Mouse (Mus musculus): ENCODE results near the gene Nutf2-ps1. TPM values are rescaled to one million over a fixed set of nuclear protein-coding genes. Genes with fewer than 3 reads are reported as not detected.
A peak's percentile ranks its signal among the peaks of the same experiment; 100 is the strongest.
"Not testable (repeated sequence)": the region's sequence is repeated elsewhere in the genome, so short reads cannot be mapped to it uniquely, and the experiment has no call there.

The Nutf2-ps1 gene
- total RNA-seq (2021): 10 to 100 TPM; 65.8 to 74.1 TPM
- 155 and 162 TPM in 2 replicates for polyA plus RNA-seq (2012; rRNA removed)
- long read RNA-seq, transcript Nutf2-ps1-201 (1 exons, 901 nt): major isoform, 19 of 19 reads
- long read RNA-seq, partial matches to known transcripts: 0 of 19 reads
- long read RNA-seq, other reads (novel, unspliced or antisense): 0 of 19 reads

GRCm38 (mm10) chr19:53588968-53589367, at the start of gene Nutf2-ps1:
Gene Nutf2-ps1 (minus strand): TSS chr19:53589068.
- DNase-seq; H3K27ac ChIP-seq; H3K4me3 ChIP-seq; H3K79me2 ChIP-seq (replicated peaks; ENCODE audit: control insufficient read depth, insufficient read depth, low read length); intact Hi-C loops (cut with DNase I); H3K27me3 ChIP-seq (ENCODE audit: control insufficient read depth, insufficient read depth, low read length); H3K9ac ChIP-seq (ENCODE audit: low read depth, low read length); H3K36me3 ChIP-seq (ENCODE audit: control insufficient read depth, insufficient read depth, low read length); H3K4me1 ChIP-seq (ENCODE audit: control insufficient read depth, insufficient read depth, low read length): not testable (repeated sequence)
- WGBS: 96% methylated on average over 7 of the region's 7 CpGs

GRCm38 (mm10) chr19:53638041-53638440, 49.2 kb upstream of the Nutf2-ps1 start:
- Histone ChIP-seq H3K27me3 (ENCODE audit: control insufficient read depth, insufficient read depth, low read length) (no peaks in the 10 kb centered on the region), H3K27ac (no peak overlapping the region), H3K4me3 (no peak overlapping the region), H3K79me2 (replicated peaks; ENCODE audit: control insufficient read depth, insufficient read depth, low read length) (no peaks in the 10 kb centered on the region), H3K36me3 (ENCODE audit: control insufficient read depth, insufficient read depth, low read length) (no peaks in the 10 kb centered on the region; the same call in 1 of the 2 replicates), H3K4me1 (ENCODE audit: control insufficient read depth, insufficient read depth, low read length) (no peaks in the 10 kb centered on the region), H3K9ac (ENCODE audit: low read depth, low read length) (no peak overlapping the region)
- TF ChIP-seq CTCF (IDR thresholded peaks at IDR 0.05): peak; percentile 58
- no peak for TF ChIP-seq EP300 (IDR thresholded peaks at IDR 0.05; ENCODE audit: insufficient read depth, low read depth, low read length)
- no peak for TF ChIP-seq POLR2A (IDR thresholded peaks at IDR 0.05; ENCODE audit: insufficient read depth, low read depth, low read length)
- intact Hi-C loops (cut with DNase I): loop anchor here (5.0 kb wide), 1 partner anchor 36 kb away; the partner anchor contains the start of gene Smc3
- no peak for DNase-seq
- 90% methylated on average over 2 of the region's 2 CpGs for WGBS

DNA sequence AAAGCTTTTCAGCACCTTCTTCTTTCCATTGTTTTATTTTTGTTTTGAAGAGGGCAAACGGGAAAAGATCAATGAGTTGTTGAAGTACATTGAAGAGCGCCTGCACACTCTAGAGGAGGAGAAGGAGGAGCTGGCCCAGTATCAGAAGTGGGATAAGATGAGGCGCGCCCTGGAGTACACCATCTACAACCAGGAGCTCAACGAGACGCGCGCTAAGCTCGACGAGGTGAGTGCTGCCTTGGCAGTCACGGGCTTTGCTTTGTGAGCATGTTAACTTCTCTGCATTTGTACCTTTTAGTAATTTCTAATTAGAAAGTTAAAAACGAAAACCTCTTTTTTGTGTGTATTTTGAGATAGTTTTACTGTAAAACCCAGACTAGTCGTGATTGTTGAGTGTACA, 32.8 kb upstream of the Nutf2-ps1 start:
- Histone ChIP-seq H3K27ac (no peak overlapping the region), H3K4me3 (no peak overlapping the region), H3K27me3 (ENCODE audit: control insufficient read depth, insufficient read depth, low read length) (no peaks in the 10 kb centered on the region), H3K4me1 (ENCODE audit: control insufficient read depth, insufficient read depth, low read length) (no peaks in the 10 kb centered on the region), H3K9ac (ENCODE audit: low read depth, low read length) (no peak overlapping the region), H3K79me2 (replicated peaks; ENCODE audit: control insufficient read depth, insufficient read depth, low read length) (peaks cover 2% of the 10 kb centered on the region; the same call in 1 of the 2 replicates), H3K36me3 (ENCODE audit: control insufficient read depth, insufficient read depth, low read length) (peaks cover 5% of the 10 kb centered on the region; the same call in 1 of the 2 replicates)
- DNase-seq: no peak
- intact Hi-C loops (cut with DNase I): no loop called here
- 88% methylated on average over 13 of the region's 13 CpGs for WGBS
- no peak for TF ChIP-seq EP300 (IDR thresholded peaks at IDR 0.05; ENCODE audit: insufficient read depth, low read depth, low read length)
- no peak for TF ChIP-seq CTCF (IDR thresholded peaks at IDR 0.05)
- TF ChIP-seq POLR2A (IDR thresholded peaks at IDR 0.05; ENCODE audit: insufficient read depth, low read depth, low read length): no peak

DNA sequence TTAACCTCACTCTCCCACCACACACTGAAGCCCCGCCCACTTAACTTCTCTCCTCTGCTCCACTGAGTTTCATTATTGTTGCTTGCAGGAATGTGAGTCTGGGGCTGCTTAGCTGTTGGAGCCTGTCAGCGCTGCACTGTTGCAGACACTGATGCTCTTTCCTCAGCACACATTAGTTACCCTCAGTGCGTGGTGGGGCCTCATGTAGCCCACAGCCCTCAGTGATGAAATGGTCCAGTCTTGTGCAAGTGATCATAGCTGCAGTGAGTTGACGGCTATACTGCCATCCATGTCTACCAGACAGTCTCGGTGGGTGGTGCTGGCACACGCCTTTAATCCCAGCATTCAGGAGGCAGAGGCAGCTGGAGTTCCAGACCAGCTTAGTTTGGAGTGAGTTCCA, 20.1 kb upstream of the Nutf2-ps1 start:
- no peak for TF ChIP-seq POLR2A (IDR thresholded peaks at IDR 0.05; ENCODE audit: insufficient read depth, low read depth, low read length)
- no peak for TF ChIP-seq EP300 (IDR thresholded peaks at IDR 0.05; ENCODE audit: insufficient read depth, low read depth, low read length)
- no peak for TF ChIP-seq CTCF (IDR thresholded peaks at IDR 0.05)
- no peak overlapping the region for H3K4me3 ChIP-seq
- intact Hi-C loops (cut with DNase I): no loop called here
- H3K4me1 ChIP-seq (ENCODE audit: control insufficient read depth, insufficient read depth, low read length): peaks cover 1% of the 10 kb centered on the region
- peaks cover 8% of the 10 kb centered on the region for H3K79me2 ChIP-seq (replicated peaks; ENCODE audit: control insufficient read depth, insufficient read depth, low read length)
- DNase-seq: no peak
- H3K36me3 ChIP-seq (ENCODE audit: control insufficient read depth, insufficient read depth, low read length): peaks cover 2% of the 10 kb centered on the region; the same call in 1 of the 2 replicates
- no peaks in the 10 kb centered on the region for H3K27me3 ChIP-seq (ENCODE audit: control insufficient read depth, insufficient read depth, low read length)
- 76% methylated on average over 6 of the region's 6 CpGs for WGBS
- no peak overlapping the region for H3K27ac ChIP-seq
- H3K9ac ChIP-seq (ENCODE audit: low read depth, low read length): no peak overlapping the region

GRCm38 (mm10) chr19:53601363-53601655, 12.4 kb upstream of the Nutf2-ps1 start:
- TF ChIP-seq EP300 (IDR thresholded peaks at IDR 0.05; ENCODE audit: insufficient read depth, low read depth, low read length) (no peak), POLR2A (IDR thresholded peaks at IDR 0.05; ENCODE audit: insufficient read depth, low read depth, low read length) (no peak), CTCF (IDR thresholded peaks at IDR 0.05) (no peak)
- H3K27ac ChIP-seq: peak overlapping the region; percentile 99
- H3K36me3 ChIP-seq (ENCODE audit: control insufficient read depth, insufficient read depth, low read length): peaks cover 12% of the 10 kb centered on the region
- intact Hi-C loops (cut with DNase I): loop anchor here (5.0 kb wide), 1 partner anchor 36 kb away; no protein-coding TSS in a partner anchor
- peak overlapping the region; percentile 86 for H3K4me3 ChIP-seq
- peaks cover 6% of the 10 kb centered on the region for H3K4me1 ChIP-seq (ENCODE audit: control insufficient read depth, insufficient read depth, low read length)
- no peak for DNase-seq
- peaks cover 5% of the 10 kb centered on the region; the same call in 1 of the 2 replicates for H3K79me2 ChIP-seq (replicated peaks; ENCODE audit: control insufficient read depth, insufficient read depth, low read length)
- H3K27me3 ChIP-seq (ENCODE audit: control insufficient read depth, insufficient read depth, low read length): no peaks in the 10 kb centered on the region
- H3K9ac ChIP-seq (ENCODE audit: low read depth, low read length): peak overlapping the region; percentile 99
- 5% methylated on average over 11 of the region's 11 CpGs for WGBS

DNA sequence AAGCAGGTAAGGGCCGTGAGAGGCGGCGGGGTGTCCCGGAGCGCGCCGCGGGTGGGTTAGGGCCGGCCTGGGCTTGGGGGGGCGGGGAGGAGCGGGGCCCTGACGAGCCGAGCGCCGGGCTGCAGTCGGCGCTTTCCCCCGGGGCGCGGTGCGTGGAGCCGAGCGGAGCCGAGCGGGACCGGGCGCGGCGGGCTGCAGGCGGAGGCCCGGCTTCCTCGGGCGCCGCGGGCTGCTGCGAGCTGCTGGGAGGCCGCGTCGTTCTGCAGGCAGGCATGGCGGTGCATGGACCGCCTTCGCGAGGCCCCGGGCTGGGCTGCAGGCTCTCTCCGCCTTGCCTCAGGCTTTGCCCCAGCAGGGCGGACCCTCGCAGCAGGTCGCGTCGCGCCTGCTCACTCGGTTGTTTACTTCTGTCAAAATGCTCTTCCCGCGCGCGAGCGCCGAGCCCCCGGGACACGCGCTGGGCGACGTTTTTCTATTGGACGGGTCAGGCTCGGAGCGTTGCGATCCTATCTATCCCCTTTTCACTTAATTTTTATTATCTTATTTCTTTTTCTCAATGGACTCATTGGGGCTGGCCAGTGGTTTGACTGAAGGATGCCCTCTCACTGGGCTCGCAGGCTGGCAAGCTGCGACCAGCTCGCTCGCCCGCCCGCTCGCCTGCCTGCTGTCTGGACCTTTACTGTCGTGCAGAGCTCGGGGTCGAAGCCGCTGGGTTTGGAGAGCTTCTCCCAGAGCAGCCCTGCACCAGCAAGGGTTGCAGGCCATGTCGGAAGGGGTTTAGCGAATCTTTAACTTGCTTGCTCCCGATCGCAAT, 11.9 kb upstream of the Nutf2-ps1 start:
- WGBS: under 1% methylated on average over 72 of the region's 82 CpGs
- intact Hi-C loops (cut with DNase I): loop anchor here (5.0 kb wide), 1 partner anchor 37 kb away; no protein-coding TSS in a partner anchor

More for the DNA sequence above, 11.9 kb upstream of the Nutf2-ps1 start:
- DNase-seq: peak in 1 of 2 experiments; percentile 79
- Histone ChIP-seq H3K79me2 (replicated peaks; ENCODE audit: control insufficient read depth, insufficient read depth, low read length) (peaks cover 5% of the 10 kb centered on the region; the same call in 1 of the 2 replicates), H3K36me3 (ENCODE audit: control insufficient read depth, insufficient read depth, low read length) (peaks cover 12% of the 10 kb centered on the region), H3K4me1 (ENCODE audit: control insufficient read depth, insufficient read depth, low read length) (peaks cover 6% of the 10 kb centered on the region), H3K4me3 (peak overlapping the region; percentile 86), H3K27me3 (ENCODE audit: control insufficient read depth, insufficient read depth, low read length) (no peaks in the 10 kb centered on the region), H3K27ac (peak overlapping the region; percentile 99), H3K9ac (ENCODE audit: low read depth, low read length) (peak overlapping the region; percentile 99)
- no peak for TF ChIP-seq POLR2A (IDR thresholded peaks at IDR 0.05; ENCODE audit: insufficient read depth, low read depth, low read length)

Data from heart, adult 2 months (tissue).